Mouse (Mus musculus): Measurements from ENCODE around the gene Wee1. TPM values are rescaled to one million over a fixed set of nuclear protein-coding genes. Genes with fewer than 3 reads are reported as not detected.
"Not testable (repeated sequence)": the region's sequence is repeated elsewhere in the genome, so short reads cannot be mapped to it uniquely, and the experiment has no call there.

Gene Wee1
- polyA plus RNA-seq, 1 experiment from 2014 or later = 35.7 TPM

DNA sequence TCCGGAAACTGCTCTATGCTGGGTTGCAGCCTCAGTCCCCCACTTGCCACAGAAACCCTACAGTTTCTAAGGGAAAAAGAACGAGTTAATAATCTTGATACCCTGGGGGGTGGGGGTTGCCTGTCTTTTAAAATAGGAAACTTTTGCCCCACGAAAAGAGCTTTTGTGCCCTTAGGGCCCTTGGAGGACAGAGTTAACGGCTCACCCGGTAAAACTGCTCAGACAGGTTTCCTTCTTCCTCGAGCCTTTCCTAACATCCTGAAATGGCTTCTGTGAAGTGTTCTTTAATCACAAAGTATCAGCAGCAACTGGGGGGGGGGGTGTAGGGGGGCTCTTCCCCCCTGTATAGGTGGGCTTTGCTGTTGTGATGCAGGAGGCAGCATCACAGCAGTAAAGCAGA is 21.0 kb upstream of the Wee1 start:
- Histone ChIP-seq H3K27me3 (ENCODE audit: control insufficient read depth, insufficient read depth, low read length) (no peaks in the 10 kb centered on the region), H3K36me3 (ENCODE audit: control insufficient read depth, insufficient read depth, low read length) (peaks cover 12% of the 10 kb centered on the region; the same call in 1 of the 2 replicates), H3K4me2 (replicated peaks; ENCODE audit: low read depth, low read length) (no peak overlapping the region), H3K9me3 (ENCODE audit: control insufficient read depth, low read length) (no peaks in the 10 kb centered on the region), H3K27ac (ENCODE audit: low read depth, low read length) (peak overlapping the region; percentile 62; the same call in 1 of the 2 replicates), H3K9ac (ENCODE audit: low read depth, low read length) (peak overlapping the region; percentile 7; the same call in 1 of the 2 replicates), H3K4me3 (ENCODE audit: low read length) (no peak overlapping the region), H3K4me1 (ENCODE audit: control insufficient read depth, insufficient read depth, low read length) (0 out of 2 replicates have a peak, but pooled peaks cover 5% of the 10 kb centered on the region)
- peak; percentile 17; the same call in 1 of the 2 replicates for ATAC-seq (ENCODE audit: low FRiP score, low TSS enrichment)
- WGBS = 34% methylated on average over 6 of the region's 6 CpGs

DNA sequence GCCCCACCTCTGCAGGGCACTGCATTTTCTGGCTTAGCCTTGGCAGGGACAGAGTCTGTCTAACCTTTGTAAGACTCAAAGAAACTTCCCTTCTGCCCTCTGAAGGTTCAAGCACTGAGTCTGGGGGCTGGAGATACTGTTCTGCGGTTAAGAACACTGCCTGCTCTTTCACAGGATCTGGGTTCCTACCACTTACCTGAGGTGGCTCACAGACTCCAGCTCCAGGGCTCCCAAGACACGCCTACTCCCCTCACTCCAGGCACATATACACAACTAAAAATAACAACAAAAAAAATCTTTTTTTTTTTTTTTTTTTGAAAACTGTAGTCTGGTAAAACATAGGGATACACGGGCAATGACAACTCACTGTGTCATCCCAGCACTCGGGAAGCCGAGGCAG is 20.6 kb upstream of the Wee1 start:
- 68% methylated on average over 5 of the region's 5 CpGs for WGBS
- Histone ChIP-seq H3K27me3 (ENCODE audit: control insufficient read depth, insufficient read depth, low read length) (no peaks in the 10 kb centered on the region), H3K4me3 (ENCODE audit: low read length) (no peak overlapping the region), H3K9me3 (ENCODE audit: control insufficient read depth, low read length) (no peaks in the 10 kb centered on the region), H3K9ac (ENCODE audit: low read depth, low read length) (peak overlapping the region; percentile 7; the same call in 1 of the 2 replicates), H3K27ac (ENCODE audit: low read depth, low read length) (peak overlapping the region; percentile 62; the same call in 1 of the 2 replicates), H3K4me1 (ENCODE audit: control insufficient read depth, insufficient read depth, low read length) (0 out of 2 replicates have a peak, but pooled peaks cover 5% of the 10 kb centered on the region), H3K36me3 (ENCODE audit: control insufficient read depth, insufficient read depth, low read length) (peaks cover 8% of the 10 kb centered on the region; the same call in 1 of the 2 replicates), H3K4me2 (replicated peaks; ENCODE audit: low read depth, low read length) (no peak overlapping the region)
- ATAC-seq (ENCODE audit: low FRiP score, low TSS enrichment) = 0 out of 2 replicates have a peak, but pooled peaks have one; percentile 37

DNA sequence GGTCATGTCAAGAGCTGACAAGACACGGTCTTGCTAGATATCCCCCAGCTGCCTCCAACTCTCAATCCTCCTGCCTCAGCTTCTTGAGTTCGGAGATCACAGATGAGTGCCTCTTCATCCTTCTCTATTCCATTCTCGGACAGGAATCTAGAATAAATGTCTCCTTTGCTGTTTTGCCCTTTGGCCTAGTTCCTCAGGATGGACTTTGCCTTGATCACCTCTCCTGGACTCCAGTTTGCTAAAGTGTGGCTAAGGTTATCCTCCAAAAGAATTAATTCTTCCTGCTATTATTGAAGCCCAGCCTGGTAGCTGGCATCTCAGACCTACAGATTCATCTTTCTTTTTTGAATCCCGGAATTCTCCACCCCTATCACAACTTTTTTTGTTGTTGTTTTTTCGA is 16.8 kb upstream of the Wee1 start:
- Histone ChIP-seq H3K4me1 (ENCODE audit: control insufficient read depth, insufficient read depth, low read length) (no peaks in the 10 kb centered on the region; the same call in 1 of the 2 replicates), H3K9me3 (ENCODE audit: control insufficient read depth, low read length) (no peaks in the 10 kb centered on the region), H3K36me3 (ENCODE audit: control insufficient read depth, insufficient read depth, low read length) (no peaks in the 10 kb centered on the region), H3K27me3 (ENCODE audit: control insufficient read depth, insufficient read depth, low read length) (no peaks in the 10 kb centered on the region), H3K9ac (ENCODE audit: low read depth, low read length) (no peak overlapping the region), H3K4me3 (ENCODE audit: low read length) (no peak overlapping the region), H3K4me2 (replicated peaks; ENCODE audit: low read depth, low read length) (no peak overlapping the region), H3K27ac (ENCODE audit: low read depth, low read length) (no peak overlapping the region)
- no peak for ATAC-seq (ENCODE audit: low FRiP score, low TSS enrichment)
- 89% methylated on average over 5 of the region's 5 CpGs for WGBS

DNA sequence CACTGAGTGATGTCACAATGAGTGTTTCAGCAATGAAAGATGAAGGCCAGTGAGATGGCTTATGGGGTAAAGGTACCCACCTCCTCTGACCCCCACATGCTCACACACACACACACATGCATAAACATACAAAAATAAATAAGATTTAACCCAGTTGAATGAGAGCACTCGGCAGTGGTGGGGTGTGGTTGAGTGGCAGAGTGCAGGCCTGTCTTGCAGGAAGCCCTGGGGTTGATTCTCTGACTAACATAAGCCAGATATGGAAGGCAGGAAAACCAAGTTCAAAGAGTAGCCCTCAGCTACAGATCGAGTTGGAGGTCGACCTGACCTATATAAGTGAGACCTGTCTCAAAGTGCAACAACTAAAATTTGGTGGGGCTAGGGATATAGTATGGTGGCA is 15.2 kb upstream of the Wee1 start:
- H3K4me1 ChIP-seq (ENCODE audit: control insufficient read depth, insufficient read depth, low read length) = no peaks in the 10 kb centered on the region; the same call in 1 of the 2 replicates
- 70% methylated on average over 3 of the region's 3 CpGs for WGBS
- H3K9me3 ChIP-seq (ENCODE audit: control insufficient read depth, low read length) = no peaks in the 10 kb centered on the region
- no peak overlapping the region for H3K9ac ChIP-seq (ENCODE audit: low read depth, low read length)
- H3K4me2 ChIP-seq (replicated peaks; ENCODE audit: low read depth, low read length) = no peak overlapping the region
- no peak overlapping the region for H3K27ac ChIP-seq (ENCODE audit: low read depth, low read length)
- H3K27me3 ChIP-seq (ENCODE audit: control insufficient read depth, insufficient read depth, low read length) = no peaks in the 10 kb centered on the region
- no peaks in the 10 kb centered on the region for H3K36me3 ChIP-seq (ENCODE audit: control insufficient read depth, insufficient read depth, low read length)
- ATAC-seq (ENCODE audit: low FRiP score, low TSS enrichment) = no peak
- H3K4me3 ChIP-seq (ENCODE audit: low read length) = no peak overlapping the region

DNA sequence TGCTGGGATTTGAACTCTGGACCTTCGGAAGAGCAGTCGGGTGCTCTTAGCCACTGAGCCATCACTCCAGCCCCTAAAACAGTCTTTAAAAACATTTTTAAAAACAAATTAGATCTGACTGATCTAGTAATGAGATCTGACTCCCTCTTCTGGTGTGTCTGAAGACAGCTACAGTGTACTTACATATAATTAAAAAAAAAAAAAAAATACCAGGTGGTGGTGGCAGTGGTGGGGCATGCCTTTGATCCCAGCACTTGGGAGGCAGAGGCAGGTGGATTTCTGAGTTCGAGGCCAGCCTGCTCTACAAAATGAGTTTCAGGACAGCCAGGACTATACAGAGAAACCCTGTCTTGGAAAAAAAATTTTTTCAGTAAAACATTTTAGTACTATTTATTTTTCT is 13.3 kb upstream of the Wee1 start:
- not testable (repeated sequence) for H3K27ac ChIP-seq (ENCODE audit: low read depth, low read length); H3K9ac ChIP-seq (ENCODE audit: low read depth, low read length); H3K4me1 ChIP-seq (ENCODE audit: control insufficient read depth, insufficient read depth, low read length); H3K4me2 ChIP-seq (replicated peaks; ENCODE audit: low read depth, low read length); ATAC-seq (ENCODE audit: low FRiP score, low TSS enrichment); H3K9me3 ChIP-seq (ENCODE audit: control insufficient read depth, low read length); H3K4me3 ChIP-seq (ENCODE audit: low read length); H3K36me3 ChIP-seq (ENCODE audit: control insufficient read depth, insufficient read depth, low read length); H3K27me3 ChIP-seq (ENCODE audit: control insufficient read depth, insufficient read depth, low read length)
- whole genome bisulfite sequencing = 95% methylated on average over 3 of the region's 3 CpGs

DNA sequence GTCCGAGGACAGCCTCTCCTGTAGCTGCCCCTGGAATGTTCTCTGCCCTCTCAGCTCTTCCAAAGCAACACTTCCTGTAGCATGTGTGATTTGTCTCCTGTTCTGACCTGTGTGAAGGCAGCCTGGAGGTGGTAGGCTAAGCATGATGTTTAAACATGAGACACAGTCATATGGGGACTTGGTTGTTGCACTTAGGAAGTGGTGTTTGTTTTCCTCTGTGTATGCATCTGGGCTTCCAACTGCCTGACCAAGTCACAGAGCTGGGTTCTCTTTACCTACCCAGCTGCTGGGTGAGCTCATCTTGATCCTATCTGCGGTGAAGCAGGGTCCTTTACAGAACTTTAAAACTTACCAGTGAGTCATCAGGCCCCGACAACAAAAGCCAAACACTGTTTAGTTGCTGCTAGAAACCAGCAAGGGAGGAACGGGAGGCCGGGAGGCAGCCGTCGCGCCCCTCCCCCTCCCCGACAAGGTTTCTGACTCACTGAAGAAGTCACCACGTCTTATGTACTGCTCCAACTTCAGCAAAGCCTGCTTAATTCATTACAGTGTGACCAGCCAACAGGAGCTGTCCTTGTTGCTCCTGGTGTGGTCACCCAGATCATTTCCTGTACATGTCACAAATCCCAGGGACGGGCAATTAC is 12.8 kb upstream of the Wee1 start:
- peak; percentile 75 for ATAC-seq (ENCODE audit: low FRiP score, low TSS enrichment)
- peak overlapping the region; percentile 8; the same call in 1 of the 2 replicates for H3K4me2 ChIP-seq (replicated peaks; ENCODE audit: low read depth, low read length)
- H3K4me1 ChIP-seq (ENCODE audit: control insufficient read depth, insufficient read depth, low read length) = no peaks in the 10 kb centered on the region; the same call in 1 of the 2 replicates
- H3K36me3 ChIP-seq (ENCODE audit: control insufficient read depth, insufficient read depth, low read length) = no peaks in the 10 kb centered on the region
- H3K4me3 ChIP-seq (ENCODE audit: low read length) = no peak overlapping the region
- 9% methylated on average over 11 of the region's 11 CpGs for WGBS
- H3K9me3 ChIP-seq (ENCODE audit: control insufficient read depth, low read length) = no peaks in the 10 kb centered on the region
- H3K27ac ChIP-seq (ENCODE audit: low read depth, low read length) = peak overlapping the region; percentile 65
- peak overlapping the region; percentile 0; the same call in 1 of the 2 replicates for H3K9ac ChIP-seq (ENCODE audit: low read depth, low read length)
- no peaks in the 10 kb centered on the region for H3K27me3 ChIP-seq (ENCODE audit: control insufficient read depth, insufficient read depth, low read length)

DNA sequence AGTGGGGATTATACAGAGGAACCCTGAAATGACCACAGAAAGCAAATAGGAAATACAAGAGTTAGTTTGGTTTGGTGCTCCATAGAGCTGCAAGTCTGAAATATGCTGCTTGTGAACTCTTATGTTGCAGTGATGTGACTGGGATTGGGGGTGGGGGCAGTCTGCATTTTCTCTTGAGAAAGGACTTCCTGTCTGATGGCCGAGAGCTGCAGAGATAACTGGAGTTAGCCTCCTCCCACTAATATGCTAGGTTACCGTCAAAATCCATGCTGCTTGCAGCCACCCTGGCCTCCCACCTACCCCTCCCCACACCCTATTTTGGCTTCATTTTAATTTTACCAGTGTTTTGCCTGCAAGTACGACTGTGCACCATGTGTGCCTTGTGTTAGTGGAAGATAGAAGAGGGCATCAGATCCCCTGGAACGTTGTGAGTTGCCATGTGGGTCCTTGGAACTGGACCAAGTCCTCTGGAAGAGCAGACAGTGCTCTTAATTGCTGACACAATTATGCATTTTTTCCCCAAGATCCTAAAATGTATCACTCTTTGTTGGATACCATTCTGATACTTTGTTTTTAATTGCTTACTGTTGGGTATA is 11.7 kb upstream of the Wee1 start:
- Histone ChIP-seq H3K4me2 (replicated peaks; ENCODE audit: low read depth, low read length) (no peak overlapping the region), H3K9ac (ENCODE audit: low read depth, low read length) (no peak overlapping the region), H3K4me1 (ENCODE audit: control insufficient read depth, insufficient read depth, low read length) (no peaks in the 10 kb centered on the region; the same call in 1 of the 2 replicates), H3K27ac (ENCODE audit: low read depth, low read length) (peak overlapping the region; percentile 53; the same call in 1 of the 2 replicates), H3K27me3 (ENCODE audit: control insufficient read depth, insufficient read depth, low read length) (no peaks in the 10 kb centered on the region), H3K36me3 (ENCODE audit: control insufficient read depth, insufficient read depth, low read length) (no peaks in the 10 kb centered on the region), H3K4me3 (ENCODE audit: low read length) (no peak overlapping the region), H3K9me3 (ENCODE audit: control insufficient read depth, low read length) (no peaks in the 10 kb centered on the region)
- ATAC-seq (ENCODE audit: low FRiP score, low TSS enrichment) = no peak
- WGBS = 46% methylated on average over 4 of the region's 4 CpGs

DNA sequence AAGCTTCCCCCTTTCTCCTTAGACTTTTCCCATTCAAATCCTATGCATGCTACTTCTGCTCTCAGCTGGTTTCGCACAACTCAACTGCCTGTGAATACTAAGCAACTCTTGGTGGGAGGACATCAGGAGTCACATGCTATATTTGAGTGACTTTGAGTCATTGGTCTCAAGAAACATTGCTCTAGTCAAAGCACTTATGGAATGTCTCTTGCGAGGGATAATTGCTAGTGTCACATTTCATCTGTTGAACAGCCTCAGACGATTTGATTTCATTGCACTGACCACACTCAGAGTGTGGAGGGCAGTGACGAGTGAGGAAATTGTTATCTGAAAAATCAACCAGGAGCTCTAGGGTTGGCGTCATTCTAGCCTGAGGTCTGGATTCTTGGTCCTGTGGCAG is 7.1 kb upstream of the Wee1 start:
- Histone ChIP-seq H3K27ac (ENCODE audit: low read depth, low read length) (no peak overlapping the region), H3K9ac (ENCODE audit: low read depth, low read length) (no peak overlapping the region), H3K4me2 (replicated peaks; ENCODE audit: low read depth, low read length) (no peak overlapping the region), H3K9me3 (ENCODE audit: control insufficient read depth, low read length) (no peaks in the 10 kb centered on the region), H3K36me3 (ENCODE audit: control insufficient read depth, insufficient read depth, low read length) (no peaks in the 10 kb centered on the region), H3K4me3 (ENCODE audit: low read length) (no peak overlapping the region), H3K4me1 (ENCODE audit: control insufficient read depth, insufficient read depth, low read length) (no peaks in the 10 kb centered on the region), H3K27me3 (ENCODE audit: control insufficient read depth, insufficient read depth, low read length) (no peaks in the 10 kb centered on the region)
- 37% methylated on average over 5 of the region's 5 CpGs for WGBS
- no peak for ATAC-seq (ENCODE audit: low FRiP score, low TSS enrichment)

DNA sequence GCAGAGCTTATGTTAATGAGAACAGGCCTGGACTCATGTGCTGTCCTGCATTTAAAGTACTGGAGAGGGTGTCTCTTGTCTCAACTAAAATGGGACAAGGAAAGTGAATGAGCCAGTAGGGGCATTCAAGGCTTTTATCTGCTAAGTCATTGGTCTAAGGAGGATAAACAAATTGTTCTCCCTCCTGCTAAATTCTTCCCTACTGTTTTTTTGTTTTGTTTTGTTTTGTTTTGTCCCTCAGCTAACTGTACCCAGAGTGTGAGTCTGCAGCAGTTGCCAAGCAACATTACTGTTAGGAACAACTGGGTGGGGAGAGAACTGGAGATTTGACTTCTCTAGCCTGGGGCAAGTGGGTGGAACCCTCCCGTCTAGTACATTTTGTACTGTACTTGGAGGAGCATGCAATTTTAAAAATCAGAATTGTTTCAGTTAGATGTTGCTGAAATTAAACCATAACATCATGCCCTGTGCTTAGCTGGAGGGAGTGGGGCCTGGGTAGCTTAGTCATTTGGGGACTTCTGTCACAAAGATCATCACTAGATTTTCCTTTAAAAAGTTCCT is 5.0 kb upstream of the Wee1 start:
- Histone ChIP-seq H3K4me1 (ENCODE audit: control insufficient read depth, insufficient read depth, low read length) (no peaks in the 10 kb centered on the region), H3K27me3 (ENCODE audit: control insufficient read depth, insufficient read depth, low read length) (no peaks in the 10 kb centered on the region), H3K9ac (ENCODE audit: low read depth, low read length) (no peak overlapping the region), H3K36me3 (ENCODE audit: control insufficient read depth, insufficient read depth, low read length) (no peaks in the 10 kb centered on the region), H3K4me2 (replicated peaks; ENCODE audit: low read depth, low read length) (no peak overlapping the region), H3K4me3 (ENCODE audit: low read length) (no peak overlapping the region), H3K9me3 (ENCODE audit: control insufficient read depth, low read length) (no peaks in the 10 kb centered on the region), H3K27ac (ENCODE audit: low read depth, low read length) (no peak overlapping the region)
- ATAC-seq (ENCODE audit: low FRiP score, low TSS enrichment) = no peak
- 49% methylated on average over 1 of the region's 1 CpGs for WGBS
